Mouse (Mus musculus) urinary bladder, postnatal 4 days (tissue): ENCODE data around the gene Flt1.

Experiments used
- DNase-seq, 2 experiments: peaks; one replicate each; pipeline ENCODE4 v3.0.0; 2021 to 2022; ENCODE audit warnings: low spot score in 2 of 2

Gene Flt1

GRCm38 (mm10) chr5:147725831-147726700 is at the start of gene Flt1:
Gene Flt1 (minus strand): TSS chr5:147726011.
- DNase-seq = peak in 1 of 2 experiments; percentile 26

- DNase-seq = no peak
Observed at GRCm38 (mm10) chr5:147775222-147775621, 49.4 kb upstream of the Flt1 start.

DNA sequence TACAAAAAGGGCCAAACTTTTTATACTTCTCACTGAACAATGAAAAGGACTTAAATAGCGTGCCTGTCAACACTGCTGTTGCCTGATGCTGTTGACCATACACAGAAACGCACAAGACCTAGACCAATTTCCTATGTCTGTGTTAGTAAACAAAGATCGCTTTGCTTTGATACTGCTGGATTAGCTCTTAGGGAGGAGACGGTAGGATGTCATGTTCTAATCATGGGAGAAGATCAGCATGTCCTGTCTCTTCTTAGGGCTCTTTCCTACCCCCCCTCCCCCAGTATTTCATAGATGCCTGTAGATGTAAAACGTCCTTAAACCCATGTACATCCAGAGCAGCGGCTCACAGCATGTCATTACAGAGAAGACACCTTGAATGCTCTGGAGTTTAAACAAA is 44.1 kb upstream of the Flt1 start:
- DNase-seq = no peak

GRCm38 (mm10) chr5:147764061-147764460 is 38.2 kb upstream of the Flt1 start:
- DNase-seq = no peak

GRCm38 (mm10) chr5:147761984-147762383 is 36.2 kb upstream of the Flt1 start:
- no peak for DNase-seq

GRCm38 (mm10) chr5:147761275-147761674 is 35.5 kb upstream of the Flt1 start:
- DNase-seq = no peak

GRCm38 (mm10) chr5:147758640-147759319 is 33.0 kb upstream of the Flt1 start:
- DNase-seq = no peak

- DNase-seq = no peak
Observed at GRCm38 (mm10) chr5:147757832-147758587, 32.2 kb upstream of the Flt1 start.

GRCm38 (mm10) chr5:147752914-147753341 is 27.1 kb upstream of the Flt1 start:
- no peak for DNase-seq

- no peak for DNase-seq
Observed at GRCm38 (mm10) chr5:147751673-147752130, 25.9 kb upstream of the Flt1 start.

GRCm38 (mm10) chr5:147749972-147750371 is 24.2 kb upstream of the Flt1 start:
- no peak for DNase-seq

DNA sequence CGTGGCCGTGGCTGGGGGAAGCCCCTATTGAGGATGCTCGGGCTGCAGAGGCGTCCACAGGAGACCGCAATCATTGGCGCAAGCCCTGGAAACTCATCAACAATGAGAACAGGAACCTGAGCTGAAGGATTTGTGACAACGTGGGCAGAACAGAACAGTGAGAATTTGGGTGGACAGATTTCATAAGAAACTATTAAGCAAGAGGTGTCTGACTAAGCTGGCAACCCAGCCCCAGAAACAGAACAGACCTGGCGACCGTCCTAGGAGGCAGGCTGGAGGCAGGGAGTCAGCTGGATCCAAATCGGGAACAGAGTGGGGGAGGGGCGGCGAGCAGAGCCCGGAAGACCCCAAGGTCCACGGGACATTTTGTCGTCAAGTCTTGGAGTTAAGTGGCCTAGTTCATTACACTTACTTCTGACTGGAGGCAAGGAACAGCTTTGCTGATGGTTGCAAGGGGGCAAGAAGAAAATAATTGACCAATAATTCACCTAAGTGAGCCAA is 22.3 kb upstream of the Flt1 start:
- DNase-seq = no peak

DNA sequence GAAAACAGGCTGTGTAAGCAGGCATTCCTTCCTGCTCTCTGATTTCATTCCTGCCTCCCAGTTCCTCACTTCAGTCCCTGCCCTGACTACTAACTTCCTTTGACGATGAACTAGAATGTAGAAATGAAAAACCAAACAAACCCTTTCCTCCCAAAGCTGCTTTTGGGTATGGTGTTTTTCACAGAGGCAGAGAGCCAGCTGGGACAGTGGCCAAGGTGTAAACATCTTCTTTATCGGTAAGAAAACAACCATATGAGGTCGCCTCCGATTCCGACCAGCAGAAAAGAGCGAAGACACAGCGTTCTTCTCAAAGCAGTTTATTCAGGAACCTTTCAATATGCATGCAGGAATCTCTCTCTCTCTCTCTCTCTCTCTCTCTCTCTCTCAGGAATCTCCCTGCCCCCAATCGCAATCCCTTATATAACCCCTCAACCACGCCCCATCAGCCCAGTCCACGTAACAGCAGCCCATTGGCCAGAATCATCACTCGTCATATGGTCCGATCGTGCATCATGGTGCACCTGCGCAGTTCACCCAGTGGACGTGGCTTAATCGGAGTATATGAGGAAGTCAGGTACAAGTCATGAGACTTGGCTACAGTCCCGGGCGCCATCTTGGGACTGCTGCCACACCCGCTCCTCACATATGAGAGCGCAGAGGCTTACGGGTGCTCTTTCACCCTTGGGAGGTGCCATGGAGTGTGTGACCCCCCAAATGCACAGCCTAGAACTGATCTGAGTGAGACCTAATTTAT is 19.3 kb upstream of the Flt1 start:
- DNase-seq = no peak

GRCm38 (mm10) chr5:147742468-147743111 is 16.8 kb upstream of the Flt1 start:
- no peak for DNase-seq

DNA sequence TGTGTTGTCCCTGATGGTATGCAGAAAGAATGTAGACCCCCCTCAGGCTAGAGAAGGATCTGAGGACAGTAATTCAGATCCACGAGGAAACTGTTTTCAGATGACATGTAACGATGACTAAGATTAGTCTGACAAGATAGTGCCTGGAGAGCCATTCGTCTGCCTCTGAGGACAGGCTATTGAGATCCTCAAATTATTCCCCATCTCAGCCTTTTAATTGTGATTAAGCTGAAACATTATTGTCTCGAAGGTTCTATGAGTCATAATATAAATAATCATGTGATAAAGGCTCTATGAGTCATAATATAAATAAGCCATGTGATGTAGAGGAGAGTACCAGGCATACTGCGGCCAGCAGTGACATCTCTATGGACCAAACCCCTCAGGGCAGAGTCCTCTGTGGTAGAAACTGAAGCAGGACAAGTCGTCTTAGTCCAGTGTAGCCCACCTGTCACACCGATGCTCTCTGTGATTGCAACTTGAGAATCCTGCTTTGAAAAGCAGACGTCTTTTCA is 11.0 kb upstream of the Flt1 start:
- no peak for DNase-seq

- no peak for DNase-seq
Observed at GRCm38 (mm10) chr5:147733682-147734081, 7.9 kb upstream of the Flt1 start.

- no peak for DNase-seq
Observed at GRCm38 (mm10) chr5:147732926-147733325, 7.1 kb upstream of the Flt1 start.

GRCm38 (mm10) chr5:147727481-147727880 is 1.7 kb upstream of the Flt1 start:
- no peak for DNase-seq

DNA sequence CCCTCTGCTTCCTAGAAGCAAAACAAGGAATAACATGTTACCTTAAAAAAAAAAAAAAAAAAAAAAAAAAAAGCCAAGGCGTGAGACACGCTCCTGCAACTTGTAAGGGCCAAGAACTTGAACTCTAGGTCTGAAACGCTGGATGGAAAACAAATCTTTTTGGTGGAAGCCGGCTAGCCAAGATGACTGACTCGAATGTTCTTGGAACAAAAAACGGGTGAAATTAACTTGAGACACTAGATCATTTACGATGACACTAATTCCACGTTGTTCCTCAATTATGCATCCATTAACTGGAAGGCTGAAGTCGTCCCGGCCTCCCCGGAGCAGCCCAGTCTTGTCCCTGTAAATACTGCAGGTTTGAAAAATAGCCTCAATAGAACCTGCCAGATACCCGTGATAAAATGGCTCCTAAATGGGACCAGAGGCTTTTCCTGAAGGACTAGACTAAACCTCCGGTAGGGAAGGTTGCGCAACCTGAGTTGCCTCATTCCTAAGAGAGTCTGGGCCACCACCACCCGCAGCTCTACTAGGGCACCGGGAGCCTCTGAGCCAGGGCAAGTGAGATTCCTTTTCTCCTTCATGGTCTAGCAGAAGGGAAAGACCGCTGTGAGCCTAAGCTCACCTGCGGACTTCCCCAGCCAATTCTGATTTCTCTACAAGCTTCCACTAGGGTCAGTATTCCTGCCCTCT is 1.0 kb upstream of the Flt1 start:
- no peak for DNase-seq
